Mouse (Mus musculus) B cell, adult 2 months (primary cell): ENCODE results near the gene Glud1.

Experiments used
- DNase-seq, 2 experiments: peaks; one replicate each; pipeline ENCODE4 v3.0.0; 2022

Gene Glud1

GRCm38 (mm10) chr14:34382921-34383704 is 72.6 kb downstream of the Glud1 start:
- DNase-seq, result no peak

- no peak for DNase-seq
Observed at GRCm38 (mm10) chr14:34393295-34393694, 82.8 kb downstream of the Glud1 start.
